Mouse (Mus musculus): Measurements from ENCODE around the gene Tmc8. TPM values are rescaled to one million over a fixed set of nuclear protein-coding genes. Genes with fewer than 3 reads are reported as not detected.

Gene Tmc8
- polyA plus RNA-seq, 1 experiment from 2014 or later = 2.9 TPM

DNA sequence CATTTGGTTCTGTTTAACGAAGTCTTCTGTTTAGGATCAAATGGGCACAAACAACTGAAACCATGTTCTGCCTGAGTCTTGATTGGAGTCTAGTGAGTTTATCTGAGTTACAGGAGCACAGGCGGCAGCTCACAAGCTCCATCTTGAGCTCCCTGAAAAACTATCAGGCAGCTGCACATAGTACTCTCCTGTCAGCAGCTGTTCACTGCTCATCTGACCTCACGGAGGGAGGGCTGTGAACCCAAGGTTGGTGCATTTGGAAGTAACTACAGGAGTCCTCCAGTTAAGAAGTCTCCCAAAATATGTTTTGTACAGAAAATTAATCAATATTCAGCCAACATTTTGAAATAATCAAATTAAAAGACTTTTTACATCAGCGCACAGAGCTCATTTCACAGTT lies 33.2 kb upstream of the Tmc8 start:
- Histone ChIP-seq H3K36me3 (ENCODE audit: insufficient read depth) (peaks cover 93% of the 10 kb centered on the region), H3K4me2 (no peak overlapping the region), H3K27ac (ENCODE audit: low read depth) (no peak overlapping the region), H3K4me3 (ENCODE audit: low read depth, low read length) (no peak overlapping the region), H3K9ac (no peak overlapping the region), H3K4me1 (ENCODE audit: insufficient read depth) (no peaks in the 10 kb centered on the region), H3K27me3 (ENCODE audit: insufficient read depth, low read length) (no peaks in the 10 kb centered on the region), H3K9me3 (ENCODE audit: low read depth, low read length) (no peaks in the 10 kb centered on the region)
- ATAC-seq (ENCODE audit: insufficient read depth) (no peak), DNase-seq (no peak)
- 78% methylated on average over 4 of the region's 4 CpGs for WGBS
- no peak for TF ChIP-seq CTCF (IDR thresholded peaks at IDR 0.05; ENCODE audit: low read depth)

DNA sequence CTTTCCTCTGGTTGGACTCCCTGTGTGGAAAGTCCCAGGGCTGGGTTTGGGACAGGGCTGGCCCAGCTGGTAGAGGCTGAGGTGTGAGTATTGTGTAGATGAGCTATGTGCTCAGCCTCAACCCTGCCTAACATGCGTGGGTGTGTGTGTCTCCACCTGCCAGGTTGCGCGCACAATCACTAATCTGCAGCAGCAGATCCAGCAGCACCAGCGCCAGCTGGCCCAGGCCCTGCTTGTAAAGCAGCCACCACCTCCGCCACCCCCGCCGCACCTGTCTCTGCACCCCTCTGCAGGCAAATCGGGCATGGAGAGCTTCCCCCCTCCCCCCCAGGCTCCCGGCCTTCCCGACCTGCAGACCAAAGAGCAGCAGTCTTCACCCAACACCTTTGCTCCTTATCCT lies 32.5 kb upstream of the Tmc8 start:
- Histone ChIP-seq H3K4me2 (no peak overlapping the region), H3K9ac (no peak overlapping the region), H3K27ac (ENCODE audit: low read depth) (no peak overlapping the region), H3K27me3 (ENCODE audit: insufficient read depth, low read length) (no peaks in the 10 kb centered on the region), H3K4me1 (ENCODE audit: insufficient read depth) (no peaks in the 10 kb centered on the region), H3K9me3 (ENCODE audit: low read depth, low read length) (no peaks in the 10 kb centered on the region), H3K36me3 (ENCODE audit: insufficient read depth) (peaks cover 93% of the 10 kb centered on the region), H3K4me3 (ENCODE audit: low read depth, low read length) (no peak overlapping the region)
- ATAC-seq (ENCODE audit: insufficient read depth) (no peak), DNase-seq (no peak)
- TF ChIP-seq CTCF (IDR thresholded peaks at IDR 0.05; ENCODE audit: low read depth) = no peak
- 92% methylated on average over 10 of the region's 10 CpGs for WGBS

DNA sequence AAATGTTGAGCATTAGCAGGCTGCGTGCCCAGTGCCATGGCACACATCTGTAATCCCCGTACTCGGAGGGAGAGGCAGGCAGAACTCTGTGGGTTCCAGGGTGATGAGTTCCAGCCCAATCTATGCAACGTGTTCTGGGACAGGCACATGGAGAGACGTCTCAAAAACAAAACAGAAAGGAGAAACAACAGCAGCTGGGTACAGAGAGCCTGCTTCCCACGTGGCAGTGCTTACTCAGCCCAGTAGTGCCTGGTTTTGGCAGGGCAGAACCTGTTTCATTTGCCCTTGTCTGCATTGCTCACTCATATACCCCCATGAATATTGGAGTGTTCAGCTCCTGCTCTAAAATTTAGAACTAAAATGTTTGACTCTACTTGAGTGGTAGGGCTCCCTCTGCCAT lies 30.3 kb upstream of the Tmc8 start:
- H3K4me2 ChIP-seq = no peak overlapping the region
- no peak for TF ChIP-seq CTCF (IDR thresholded peaks at IDR 0.05; ENCODE audit: low read depth)
- 81% methylated on average over 6 of the region's 6 CpGs for WGBS
- H3K36me3 ChIP-seq (ENCODE audit: insufficient read depth) = peaks cover 94% of the 10 kb centered on the region
- H3K9me3 ChIP-seq (ENCODE audit: low read depth, low read length) = no peaks in the 10 kb centered on the region
- H3K4me1 ChIP-seq (ENCODE audit: insufficient read depth) = no peaks in the 10 kb centered on the region
- no peak for ATAC-seq (ENCODE audit: insufficient read depth)
- no peak for DNase-seq
- no peak overlapping the region for H3K27ac ChIP-seq (ENCODE audit: low read depth)
- H3K4me3 ChIP-seq (ENCODE audit: low read depth, low read length) = no peak overlapping the region
- H3K9ac ChIP-seq = no peak overlapping the region
- H3K27me3 ChIP-seq (ENCODE audit: insufficient read depth, low read length) = no peaks in the 10 kb centered on the region

DNA sequence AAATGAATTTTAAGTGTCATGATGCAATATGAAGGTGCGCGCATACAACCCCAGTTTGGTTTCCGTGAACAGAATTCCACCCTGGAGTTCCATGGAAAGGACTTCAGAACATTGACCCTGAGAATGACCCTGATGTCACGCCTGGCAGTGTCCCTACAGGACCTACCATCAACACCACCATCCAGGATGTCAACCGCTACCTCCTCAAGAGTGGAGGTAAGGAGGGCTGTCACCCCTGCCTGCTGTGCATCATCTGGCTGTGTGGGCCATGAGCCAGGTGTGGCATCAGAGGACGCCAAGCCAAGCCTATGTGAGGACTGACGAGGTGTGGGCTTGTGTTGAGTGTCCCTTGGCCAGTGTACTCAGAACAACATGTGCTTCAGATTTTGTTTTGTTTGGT lies 26.0 kb upstream of the Tmc8 start:
- peaks cover 94% of the 10 kb centered on the region for H3K36me3 ChIP-seq (ENCODE audit: insufficient read depth)
- WGBS = 95% methylated on average over 7 of the region's 7 CpGs
- no peak for TF ChIP-seq CTCF (IDR thresholded peaks at IDR 0.05; ENCODE audit: low read depth)
- no peaks in the 10 kb centered on the region for H3K9me3 ChIP-seq (ENCODE audit: low read depth, low read length)
- ATAC-seq (ENCODE audit: insufficient read depth) = no peak
- no peak overlapping the region for H3K27ac ChIP-seq (ENCODE audit: low read depth)
- no peaks in the 10 kb centered on the region for H3K27me3 ChIP-seq (ENCODE audit: insufficient read depth, low read length)
- H3K4me3 ChIP-seq (ENCODE audit: low read depth, low read length) = no peak overlapping the region
- H3K9ac ChIP-seq = no peak overlapping the region
- no peak for DNase-seq
- H3K4me2 ChIP-seq = no peak overlapping the region
- H3K4me1 ChIP-seq (ENCODE audit: insufficient read depth) = no peaks in the 10 kb centered on the region

DNA sequence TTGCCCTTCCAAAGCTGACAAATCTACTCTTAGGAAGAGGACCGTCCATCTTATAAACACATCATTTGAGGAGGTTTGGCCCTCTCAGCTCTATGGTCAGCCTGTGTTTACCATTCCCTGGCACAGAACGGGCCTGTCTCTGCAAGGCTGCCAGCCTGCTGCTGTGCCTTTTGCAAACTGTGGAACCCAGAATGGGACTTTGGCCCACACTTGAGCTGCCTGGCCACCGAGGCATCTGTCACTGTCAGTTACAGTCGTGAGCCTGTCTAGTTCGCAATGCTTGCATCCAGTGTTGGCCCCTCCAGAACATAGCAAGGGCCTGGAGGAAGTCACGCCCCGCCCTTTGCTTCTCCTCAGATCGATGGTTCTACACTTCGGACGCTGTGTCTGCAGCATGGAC lies 22.6 kb upstream of the Tmc8 start:
- no peaks in the 10 kb centered on the region for H3K9me3 ChIP-seq (ENCODE audit: low read depth, low read length)
- no peak overlapping the region for H3K4me2 ChIP-seq
- H3K9ac ChIP-seq = no peak overlapping the region
- no peaks in the 10 kb centered on the region for H3K4me1 ChIP-seq (ENCODE audit: insufficient read depth)
- no peak for DNase-seq
- H3K4me3 ChIP-seq (ENCODE audit: low read depth, low read length) = no peak overlapping the region
- peaks cover 89% of the 10 kb centered on the region for H3K36me3 ChIP-seq (ENCODE audit: insufficient read depth)
- TF ChIP-seq CTCF (IDR thresholded peaks at IDR 0.05; ENCODE audit: low read depth) = no peak
- 81% methylated on average over 10 of the region's 10 CpGs for whole genome bisulfite sequencing
- no peaks in the 10 kb centered on the region for H3K27me3 ChIP-seq (ENCODE audit: insufficient read depth, low read length)
- no peak overlapping the region for H3K27ac ChIP-seq (ENCODE audit: low read depth)
- no peak for ATAC-seq (ENCODE audit: insufficient read depth)

DNA sequence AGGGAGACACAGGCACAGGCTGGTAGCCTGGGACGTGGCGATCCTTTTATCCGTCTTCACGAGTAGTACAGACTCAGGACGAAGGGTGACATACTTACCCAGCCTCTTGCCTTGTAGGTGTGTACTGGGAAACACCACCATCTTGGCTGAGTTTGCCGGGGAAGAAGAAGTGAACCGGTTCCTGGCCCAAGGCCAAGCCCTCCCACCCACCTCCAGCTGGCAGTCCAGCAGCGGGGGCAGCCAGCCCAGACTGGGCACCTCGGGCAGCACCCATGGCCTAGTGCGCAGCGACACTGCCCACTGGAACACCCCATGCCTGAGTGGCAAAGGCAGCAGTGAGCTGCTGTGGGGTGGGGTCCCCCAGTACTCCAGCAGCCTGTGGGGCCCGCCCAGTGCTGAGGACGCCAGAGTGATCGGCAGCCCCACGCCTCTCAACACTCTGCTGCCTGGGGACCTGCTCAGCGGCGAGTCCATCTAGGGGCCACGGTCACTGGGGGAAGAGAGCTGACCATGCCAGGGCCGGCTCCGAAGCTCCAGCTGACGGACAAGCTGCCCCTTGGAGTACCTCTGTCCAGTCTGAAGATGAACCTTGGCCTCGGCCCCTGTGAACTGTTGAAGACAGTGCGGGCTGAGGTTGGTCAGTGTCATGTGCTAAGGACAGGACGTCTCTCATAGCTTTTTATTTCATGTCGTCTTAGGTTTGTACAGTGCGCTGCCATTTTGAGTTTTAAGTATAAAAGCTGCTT lies 21.3 kb upstream of the Tmc8 start:
- TF ChIP-seq CTCF (IDR thresholded peaks at IDR 0.05; ENCODE audit: low read depth) = no peak
- H3K36me3 ChIP-seq (ENCODE audit: insufficient read depth) = peaks cover 87% of the 10 kb centered on the region
- no peaks in the 10 kb centered on the region for H3K4me1 ChIP-seq (ENCODE audit: insufficient read depth)
- no peak overlapping the region for H3K4me2 ChIP-seq
- ATAC-seq (ENCODE audit: insufficient read depth) (no peak), DNase-seq (no peak)
- no peak overlapping the region for H3K27ac ChIP-seq (ENCODE audit: low read depth)
- H3K27me3 ChIP-seq (ENCODE audit: insufficient read depth, low read length) = no peaks in the 10 kb centered on the region
- no peak overlapping the region for H3K9ac ChIP-seq
- 87% methylated on average over 26 of the region's 26 CpGs for WGBS
- H3K9me3 ChIP-seq (ENCODE audit: low read depth, low read length) = no peaks in the 10 kb centered on the region
- no peak overlapping the region for H3K4me3 ChIP-seq (ENCODE audit: low read depth, low read length)

DNA sequence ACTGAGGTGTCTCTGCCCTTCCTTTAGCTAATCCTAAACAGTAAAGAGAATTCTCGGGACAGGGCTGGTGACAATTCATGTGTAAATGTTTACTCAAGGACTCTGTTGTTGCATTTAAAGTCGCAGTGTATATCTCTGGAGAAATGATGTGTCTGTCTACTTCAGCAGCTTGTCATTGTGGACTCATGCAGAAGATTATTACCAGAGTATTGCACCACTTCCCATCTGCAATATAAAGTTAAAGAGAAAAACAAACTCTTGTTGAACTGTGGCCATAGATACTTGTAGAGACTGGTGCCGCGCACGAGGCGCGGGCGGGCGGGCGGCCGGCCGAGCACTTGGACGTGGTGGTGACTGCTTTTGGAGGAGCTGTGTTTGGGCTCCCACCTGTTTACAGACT lies 20.1 kb upstream of the Tmc8 start:
- Histone ChIP-seq H3K27me3 (ENCODE audit: insufficient read depth, low read length) (no peaks in the 10 kb centered on the region), H3K27ac (ENCODE audit: low read depth) (no peak overlapping the region), H3K4me2 (no peak overlapping the region), H3K9me3 (ENCODE audit: low read depth, low read length) (no peaks in the 10 kb centered on the region), H3K4me3 (ENCODE audit: low read depth, low read length) (no peak overlapping the region), H3K9ac (no peak overlapping the region), H3K4me1 (ENCODE audit: insufficient read depth) (no peaks in the 10 kb centered on the region), H3K36me3 (ENCODE audit: insufficient read depth) (peaks cover 77% of the 10 kb centered on the region)
- 80% methylated on average over 13 of the region's 13 CpGs for WGBS
- DNase-seq (no peak), ATAC-seq (ENCODE audit: insufficient read depth) (no peak)
- TF ChIP-seq CTCF (IDR thresholded peaks at IDR 0.05; ENCODE audit: low read depth) = no peak

All from lung, embryonic 14.5 days (tissue).